Mouse (Mus musculus) lung, postnatal 0 days (tissue): ENCODE data around the gene Agbl4. TPM values are rescaled to one million over a fixed set of nuclear protein-coding genes. Genes with fewer than 3 reads are reported as not detected.

ENCODE experiments used
- ATAC-seq: fragments of 200-750 bp; cut with Nextera tagmentation; 2 replicates; pipeline ENCODE4 v1.8.0; 2017; ENCODE audit warnings: moderate library complexity
- DNase-seq: peaks from one replicate; pipeline ENCODE4 v3.0.0-alpha.2; 2016; ENCODE audit warnings: low spot score
- H3K27ac ChIP-seq: fragments of 300-500 bp; sonication (generic); 2 replicates; pipeline ENCODE4 v1.5.1; 2014; ENCODE audit warnings: antibody characterized with exemption, mild to moderate bottlenecking, low read length, mixed read lengths
- H3K27me3 ChIP-seq: fragments of 300-500 bp; sonication (generic); replicated peaks from 2 replicates; pipeline ENCODE4 v1.6.1; 2014; ENCODE audit warnings: low read length, mixed read lengths; ENCODE audit not compliant: insufficient read depth
- H3K36me3 ChIP-seq: fragments of 300-500 bp; sonication (generic); 2 replicates; pipeline ENCODE4 v1.6.1; 2014; ENCODE audit warnings: low read length, mixed read lengths; ENCODE audit not compliant: insufficient read depth
- H3K4me1 ChIP-seq: fragments of 300-500 bp; sonication (generic); 2 replicates; pipeline ENCODE4 v1.6.1; 2014; ENCODE audit warnings: antibody characterized with exemption, low read depth, low read length, mixed read lengths; ENCODE audit not compliant: insufficient read depth
- H3K4me2 ChIP-seq: fragments of 300-500 bp; sonication (generic); replicated peaks from 2 replicates; pipeline ENCODE4 v1.6.1; 2014; ENCODE audit warnings: low read depth, mild to moderate bottlenecking, low read length, moderate library complexity, mixed read lengths
- H3K4me3 ChIP-seq: fragments of 300-500 bp; sonication (generic); 2 replicates; pipeline ENCODE4 v1.5.1; 2014; ENCODE audit warnings: low read depth, low read length
- H3K9ac ChIP-seq: fragments of 300-500 bp; sonication (generic); replicated peaks from 2 replicates; pipeline ENCODE4 v1.6.1; 2014; ENCODE audit warnings: low read depth, mild to moderate bottlenecking
- H3K9me3 ChIP-seq: fragments of 300-500 bp; sonication (generic); 2 replicates; pipeline ENCODE4 v1.6.1; 2016; ENCODE audit warnings: low read length, mixed read lengths
- CTCF ChIP-seq: IDR thresholded peaks from 2 replicates; pipeline ENCODE4 v1.5.1; 2016; ENCODE audit warnings: antibody characterized with exemption, mild to moderate bottlenecking
- EP300 ChIP-seq: IDR thresholded peaks from 2 replicates; pipeline ENCODE4 v1.6.1; 2016; ENCODE audit warnings: antibody characterized with exemption, mild to moderate bottlenecking, control low read depth
- WGBS: fragments of 180-500 bp; shearing (Covaris S2); extraction: QIAGEN DNeasy Blood & Tissue Kit; methylation state at CpG from one replicate; pipeline ENCODE4 v1.1.7; 2014; 5-methylcytosine and 5-hydroxymethylcytosine counted together
- polyA plus RNA-seq: library from polyadenylated mRNA; unstranded; fragments of >200 nt; fragmentation: Nextera tagmentation; extraction: Ambion mirVana; gene quantifications from 2 replicates; pipeline ENCODE4 v1.2.1, GENCODE M21; 2015

The Agbl4 gene
- polyA plus RNA-seq, 1 experiment from 2014 or later = 0.50 TPM

DNA sequence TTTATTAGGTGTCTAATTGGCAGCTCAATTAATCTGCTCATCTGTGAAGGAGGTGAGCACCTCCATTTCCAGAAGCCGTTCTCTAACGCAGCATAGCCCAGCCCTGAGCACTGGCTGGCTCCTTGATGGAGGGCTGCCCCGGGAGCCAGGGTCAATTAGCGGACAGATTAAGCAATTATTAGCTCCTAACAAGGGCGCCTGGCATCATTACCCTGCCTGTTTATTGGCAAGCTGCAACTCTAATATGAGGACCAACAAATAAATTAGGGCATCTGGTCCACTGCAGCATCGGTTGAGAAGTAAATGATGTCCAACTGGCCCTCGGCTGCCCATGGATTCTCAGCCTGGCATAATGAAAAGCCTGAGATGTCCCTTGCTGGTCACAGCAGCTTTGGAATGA, 1148.5 kb downstream of the Agbl4 start:
- Histone ChIP-seq H3K9me3 (no peaks in the 10 kb centered on the region), H3K4me2 (no peak overlapping the region), H3K4me1 (no peaks in the 10 kb centered on the region), H3K27ac (no peak overlapping the region), H3K4me3 (no peak overlapping the region), H3K9ac (no peak overlapping the region), H3K27me3 (no peaks in the 10 kb centered on the region), H3K36me3 (no peaks in the 10 kb centered on the region)
- DNase-seq (no peak), ATAC-seq (no peak)
- no peak for TF ChIP-seq CTCF
- TF ChIP-seq EP300 = no peak
- WGBS = 78% methylated on average over 7 of the region's 7 CpGs

DNA sequence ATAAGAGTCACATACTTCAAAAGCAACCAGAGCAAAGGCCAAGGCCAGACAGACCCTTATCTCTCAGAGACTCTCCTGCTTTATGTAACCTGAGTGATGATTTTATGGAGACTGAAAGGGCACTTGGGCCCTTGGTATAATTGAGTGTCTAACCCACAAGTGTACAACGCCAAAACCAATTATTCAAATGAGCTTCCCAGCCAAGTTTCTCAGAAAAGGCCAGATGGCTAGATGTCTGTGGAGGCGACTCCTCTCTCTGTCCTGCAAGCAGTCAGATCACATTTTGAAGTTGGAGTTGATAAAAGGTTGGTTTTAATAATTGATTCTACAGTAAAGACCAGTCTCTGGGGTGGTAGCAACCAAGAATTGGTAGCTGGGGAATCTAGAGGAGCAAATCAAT, 1158.0 kb downstream of the Agbl4 start:
- no peak for ATAC-seq
- 59% methylated on average over 2 of the region's 2 CpGs for WGBS
- TF ChIP-seq EP300 (no peak), CTCF (no peak)

DNA sequence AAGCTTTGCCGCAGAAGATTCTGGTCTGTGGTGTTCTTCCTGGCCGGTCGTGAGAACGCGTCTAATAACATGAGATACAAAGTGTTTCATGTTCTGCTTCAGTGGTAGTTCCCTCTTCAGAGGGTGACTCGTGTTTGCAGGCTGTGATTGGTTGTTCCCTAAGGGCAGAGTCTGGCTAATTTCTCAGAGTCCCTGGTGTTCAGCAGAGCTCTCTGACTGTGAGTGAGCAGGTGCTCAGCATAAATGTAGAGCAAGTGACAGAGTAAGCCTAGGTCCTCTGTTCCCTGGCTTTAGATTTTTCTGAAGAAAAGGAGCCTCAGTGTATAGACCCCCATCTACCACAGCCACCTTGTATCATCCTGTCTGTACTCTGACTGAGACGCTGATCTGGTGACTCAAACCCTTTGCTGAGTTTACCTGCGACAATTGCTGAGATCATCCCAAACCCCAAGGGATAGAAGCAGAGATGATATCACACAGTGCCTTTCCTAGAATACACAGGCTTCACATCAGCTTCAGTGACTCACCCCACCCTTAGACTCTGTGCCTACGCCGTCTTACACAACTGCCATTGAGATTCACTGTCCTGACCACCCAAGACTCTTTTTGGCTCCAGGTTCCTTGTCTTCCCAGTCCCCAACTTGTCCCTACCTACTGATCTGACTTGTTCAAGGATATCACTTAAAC, 1179.8 kb downstream of the Agbl4 start:
- 86% methylated on average over 10 of the region's 10 CpGs for WGBS
- H3K4me3 ChIP-seq = no peak overlapping the region

More for the DNA sequence above, 1158.0 kb downstream of the Agbl4 start:
- Histone ChIP-seq H3K4me3 (no peak overlapping the region), H3K4me2 (no peak overlapping the region), H3K9ac (no peak overlapping the region), H3K4me1 (no peaks in the 10 kb centered on the region), H3K27me3 (no peaks in the 10 kb centered on the region), H3K36me3 (no peaks in the 10 kb centered on the region), H3K9me3 (no peaks in the 10 kb centered on the region), H3K27ac (no peak overlapping the region)
- no peak for DNase-seq

DNA sequence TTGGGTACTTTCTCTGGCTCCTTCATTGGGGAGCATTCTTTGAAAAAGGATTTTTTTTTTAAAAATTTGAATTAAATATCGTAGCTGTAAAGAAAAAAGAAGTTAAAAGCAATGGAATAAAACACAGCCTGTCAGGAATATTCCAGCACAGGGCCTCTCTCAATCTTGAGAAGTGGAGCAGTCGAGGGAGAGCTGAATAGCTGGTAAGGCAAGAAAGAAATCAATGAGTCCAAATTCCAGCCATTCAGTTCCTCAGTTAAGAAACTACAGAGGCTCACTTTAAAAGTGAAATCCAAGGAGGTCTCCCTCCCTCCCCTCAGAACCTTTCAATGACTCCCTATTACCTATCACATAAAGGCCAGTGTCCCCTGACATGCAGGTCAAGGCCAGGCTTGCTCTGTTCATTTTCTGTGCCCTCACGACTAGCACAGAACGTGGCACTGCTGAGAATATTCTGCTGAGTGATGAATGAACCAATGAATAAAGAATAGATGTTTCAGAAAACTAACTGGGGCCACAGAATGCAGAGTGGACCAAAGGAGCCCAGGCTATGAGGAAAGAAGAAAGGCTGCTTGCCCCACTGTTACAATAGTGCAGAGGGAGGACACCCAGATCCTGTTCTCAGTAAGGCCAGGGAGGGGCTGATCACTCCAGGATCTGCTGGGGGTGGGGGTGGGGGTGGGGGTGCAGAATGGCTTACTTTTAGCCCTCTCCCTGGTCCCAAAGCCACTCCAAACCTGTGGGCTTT, 1181.8 kb downstream of the Agbl4 start:
- TF ChIP-seq CTCF (no peak), EP300 (no peak)
- Histone ChIP-seq H3K27ac (no peak overlapping the region), H3K36me3 (no peaks in the 10 kb centered on the region), H3K9ac (no peak overlapping the region), H3K9me3 (no peaks in the 10 kb centered on the region), H3K4me3 (no peak overlapping the region), H3K27me3 (no peaks in the 10 kb centered on the region), H3K4me2 (no peak overlapping the region), H3K4me1 (no peaks in the 10 kb centered on the region)
- 52% methylated on average over 4 of the region's 4 CpGs for WGBS
- DNase-seq (no peak), ATAC-seq (no peak)

More for the DNA sequence above, 1179.8 kb downstream of the Agbl4 start:
- Histone ChIP-seq H3K27ac (no peak overlapping the region), H3K9ac (no peak overlapping the region), H3K4me1 (no peaks in the 10 kb centered on the region), H3K27me3 (no peaks in the 10 kb centered on the region), H3K9me3 (no peaks in the 10 kb centered on the region), H3K36me3 (no peaks in the 10 kb centered on the region), H3K4me2 (no peak overlapping the region)
- ATAC-seq (no peak), DNase-seq (no peak)
- TF ChIP-seq CTCF (no peak), EP300 (no peak)

DNA sequence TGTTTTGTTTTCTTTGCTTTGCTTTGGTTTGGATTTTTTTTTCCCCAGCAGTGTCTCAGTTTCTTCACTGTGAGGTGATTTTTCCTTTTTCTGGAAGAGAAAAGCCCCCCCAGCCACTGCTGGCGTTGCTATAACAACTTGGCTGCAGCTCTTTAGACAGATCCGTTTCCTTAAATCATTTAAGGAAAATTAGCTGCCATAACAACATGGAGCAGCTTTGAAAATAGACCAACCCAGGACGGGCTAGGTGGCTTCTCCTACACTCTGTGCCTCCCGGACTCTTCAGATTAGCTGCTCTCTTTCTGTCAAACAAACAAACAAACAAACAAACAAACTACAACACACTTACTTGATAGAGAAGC, 1182.4 kb downstream of the Agbl4 start:
- no peak overlapping the region for H3K9ac ChIP-seq
- no peaks in the 10 kb centered on the region for H3K4me1 ChIP-seq
- TF ChIP-seq CTCF = no peak
- no peak for TF ChIP-seq EP300
- H3K4me3 ChIP-seq = no peak overlapping the region
- WGBS = 24% methylated on average over 4 of the region's 4 CpGs
- no peaks in the 10 kb centered on the region for H3K9me3 ChIP-seq
- no peaks in the 10 kb centered on the region for H3K36me3 ChIP-seq
- ATAC-seq = no peak
- DNase-seq = no peak
- no peak overlapping the region for H3K4me2 ChIP-seq
- H3K27me3 ChIP-seq = no peaks in the 10 kb centered on the region
- no peak overlapping the region for H3K27ac ChIP-seq

DNA sequence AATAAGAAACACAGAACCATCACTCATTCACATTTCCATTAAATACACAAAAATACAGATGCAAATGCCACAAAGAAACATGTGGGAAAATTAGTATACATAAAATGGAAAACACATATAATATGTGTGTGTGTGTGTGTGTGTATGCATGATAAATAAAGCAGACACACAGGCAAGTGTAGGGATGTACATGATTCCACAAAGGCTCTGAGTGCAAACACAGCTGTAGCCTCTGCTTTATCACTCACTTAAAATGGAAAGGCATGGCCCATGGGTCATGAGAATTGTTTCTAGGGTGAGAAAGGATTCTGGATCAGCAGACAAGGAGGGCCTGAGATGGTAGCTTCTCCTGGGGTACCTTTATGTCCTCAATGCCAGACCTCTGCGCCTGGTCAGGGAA, 1182.8 kb downstream of the Agbl4 start:
- H3K4me1 ChIP-seq = no peaks in the 10 kb centered on the region
- H3K4me3 ChIP-seq = no peak overlapping the region
- no peak overlapping the region for H3K9ac ChIP-seq
- 93% methylated on average over 1 of the region's 1 CpGs for WGBS
- no peak overlapping the region for H3K4me2 ChIP-seq
- no peak overlapping the region for H3K27ac ChIP-seq
- no peaks in the 10 kb centered on the region for H3K36me3 ChIP-seq
- no peaks in the 10 kb centered on the region for H3K27me3 ChIP-seq
- ATAC-seq (no peak), DNase-seq (no peak)
- H3K9me3 ChIP-seq = no peaks in the 10 kb centered on the region
- TF ChIP-seq CTCF = no peak
- no peak for TF ChIP-seq EP300
